Mouse (Mus musculus): ENCODE measurements at regions not wholly inside any gene's neighbourhood (a gene's known extent, or its start where the extent isn't known, plus 50 kb on each side); places are given as distances from the start of the nearest gene placed in this dataset.

DNA sequence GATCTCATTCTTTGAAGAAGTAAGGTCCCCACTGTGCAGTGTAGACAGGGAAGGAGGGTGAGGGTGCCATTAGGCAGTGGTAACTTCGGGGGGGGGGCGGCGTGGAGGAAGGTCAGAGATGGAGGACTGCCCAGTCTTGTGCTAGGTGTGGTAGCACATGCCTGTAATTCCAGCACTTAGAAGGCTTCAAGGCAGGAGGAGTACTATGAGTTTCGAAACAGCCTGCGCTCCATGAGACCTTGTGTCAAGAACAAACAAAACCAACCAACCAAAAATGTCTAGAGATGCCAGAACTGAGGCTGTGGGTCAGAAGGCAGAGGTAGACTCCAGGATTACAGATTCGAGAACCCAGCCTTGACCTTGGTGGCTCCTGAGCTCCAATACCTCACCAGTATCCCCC, 130.8 kb downstream of the Pja1 start:
- no peak for DNase-seq (ENCODE audit: low read depth)

DNA sequence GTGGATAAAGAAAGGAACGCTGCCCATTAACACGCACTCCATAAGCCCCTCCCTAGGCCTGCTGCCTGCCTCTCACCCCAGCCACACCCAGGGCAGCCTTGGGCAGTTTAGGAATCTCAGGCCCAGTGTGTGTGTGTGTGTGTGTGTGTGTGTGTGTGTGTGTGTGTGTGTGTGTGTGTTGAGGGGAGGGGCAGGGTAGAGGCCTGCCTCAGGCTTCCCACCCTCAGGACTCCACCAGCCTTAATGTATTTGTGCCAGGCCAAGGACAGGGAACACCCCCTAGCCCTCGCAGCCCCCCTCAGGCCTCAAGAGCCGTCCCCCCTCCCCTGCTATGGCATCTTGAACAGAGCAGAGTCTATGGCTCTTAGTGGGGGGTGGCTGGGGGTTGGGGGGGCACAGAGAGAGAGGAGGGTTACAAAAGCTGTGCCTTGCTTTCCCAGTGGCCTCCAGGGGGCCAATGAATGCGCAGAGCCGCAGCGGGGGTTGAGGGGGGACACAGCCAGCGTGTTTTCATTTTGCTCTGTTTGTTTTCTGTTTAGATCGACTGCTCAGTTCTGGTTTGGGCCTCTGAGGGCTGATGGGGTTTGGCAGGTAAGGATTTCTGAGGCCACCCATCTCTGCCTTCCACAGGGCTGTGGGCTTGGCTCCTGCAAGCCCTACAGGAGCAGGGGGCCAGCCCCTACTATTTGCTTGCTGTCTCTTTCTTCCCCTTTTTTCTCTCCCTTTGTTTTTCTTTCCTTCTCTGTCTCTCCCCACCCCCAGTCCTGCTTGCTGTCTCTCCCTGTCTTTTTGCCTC, 131.8 kb downstream of the Pja1 start:
- no peak for DNase-seq (ENCODE audit: low read depth)

DNA sequence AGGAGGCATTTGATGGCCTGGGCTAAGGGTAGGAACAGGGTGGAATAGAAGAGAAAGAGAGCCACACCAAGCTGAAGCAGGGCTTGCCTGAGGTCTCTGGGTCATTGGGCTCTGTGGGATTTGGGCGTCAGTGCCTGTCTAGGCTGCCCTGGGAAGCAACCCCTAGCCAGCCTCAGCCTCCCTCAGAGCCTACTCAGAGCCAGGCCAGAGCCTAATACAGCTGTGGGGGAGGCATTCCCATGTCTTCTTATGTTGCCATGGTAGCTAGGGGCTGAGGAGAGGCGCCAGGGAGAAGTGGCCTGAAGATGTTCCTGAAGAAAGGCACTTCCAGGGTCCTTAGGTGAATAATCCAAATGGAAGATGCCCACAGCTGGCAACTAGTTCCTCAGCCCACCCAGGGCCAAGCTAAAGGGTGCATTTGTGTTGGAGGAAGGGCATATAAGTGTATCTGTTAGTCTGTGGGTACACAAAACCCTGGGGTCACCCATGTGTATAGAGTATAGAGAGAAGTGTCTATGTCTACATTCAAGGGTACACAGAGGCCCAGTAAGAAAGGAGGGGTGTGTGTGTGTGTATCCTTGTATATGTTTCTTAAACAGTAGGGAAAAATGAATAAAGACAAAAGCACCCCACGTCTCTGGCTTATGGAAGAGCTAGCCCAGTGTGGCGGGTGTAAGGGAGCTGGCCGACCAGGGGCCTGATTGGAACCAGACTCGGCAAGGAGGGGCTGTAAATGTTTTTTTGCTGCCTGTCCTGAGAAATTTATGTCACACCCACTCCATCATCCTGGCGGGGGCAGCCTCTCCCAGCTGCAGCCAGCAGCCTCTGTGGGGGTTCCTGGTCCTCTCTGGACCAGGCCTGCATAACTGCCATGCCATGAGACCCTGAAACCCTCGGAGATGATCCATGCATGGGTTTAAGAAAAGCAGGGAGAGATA, 134.2 kb downstream of the Pja1 start:
- no peak for DNase-seq (ENCODE audit: low read depth)

DNA sequence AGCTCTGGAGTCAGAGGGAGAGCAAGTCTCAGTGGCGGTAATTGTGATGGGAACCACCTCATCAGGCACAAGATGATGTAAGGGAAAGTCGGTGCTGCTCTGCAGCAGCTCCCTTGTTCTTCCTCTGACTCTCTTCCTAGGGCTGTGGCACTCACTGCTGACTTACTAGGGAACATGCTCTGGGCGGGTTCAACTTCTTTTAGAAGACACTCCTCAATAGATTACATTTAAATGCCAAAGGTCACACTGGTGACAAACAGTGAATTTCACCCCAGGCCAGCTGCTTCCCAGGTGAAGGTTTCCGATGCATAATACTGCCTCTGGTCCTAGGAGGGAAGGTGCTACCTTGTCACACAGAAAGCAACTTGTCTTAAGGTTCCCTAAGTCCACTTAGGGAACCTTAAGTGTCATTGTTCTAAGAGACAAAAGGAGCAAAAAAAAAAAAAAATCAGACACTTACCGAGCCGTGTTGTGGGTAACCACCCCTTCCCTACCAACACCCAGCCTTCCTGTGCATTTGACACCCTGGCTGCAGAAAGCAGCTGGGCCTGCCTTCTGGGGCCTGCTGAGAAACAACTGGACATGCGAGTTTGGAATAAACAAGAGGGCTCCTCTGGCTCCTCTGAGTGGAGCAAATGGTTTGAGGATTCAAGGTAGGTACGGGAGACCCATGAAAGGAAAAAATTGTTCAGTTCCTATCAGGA, 135.0 kb downstream of the Pja1 start:
- no peak for DNase-seq (ENCODE audit: low read depth)

DNA sequence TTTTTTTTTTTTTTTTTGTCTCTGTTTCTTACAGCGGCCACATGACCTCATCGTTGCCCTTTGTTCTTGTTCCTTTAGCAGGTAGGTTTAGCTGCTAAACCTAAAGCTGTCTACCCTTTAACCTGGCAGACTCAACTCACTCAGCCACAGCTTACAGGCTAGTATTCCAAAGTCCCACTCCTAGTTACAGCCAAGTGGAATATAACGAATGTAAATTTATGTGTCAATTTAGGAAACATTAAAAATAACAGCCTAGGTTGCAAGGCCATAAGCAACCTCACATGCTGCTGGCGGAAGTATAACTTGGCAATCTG, 138.7 kb downstream of the Pja1 start:
- DNase-seq (ENCODE audit: low read depth) = no peak

DNA sequence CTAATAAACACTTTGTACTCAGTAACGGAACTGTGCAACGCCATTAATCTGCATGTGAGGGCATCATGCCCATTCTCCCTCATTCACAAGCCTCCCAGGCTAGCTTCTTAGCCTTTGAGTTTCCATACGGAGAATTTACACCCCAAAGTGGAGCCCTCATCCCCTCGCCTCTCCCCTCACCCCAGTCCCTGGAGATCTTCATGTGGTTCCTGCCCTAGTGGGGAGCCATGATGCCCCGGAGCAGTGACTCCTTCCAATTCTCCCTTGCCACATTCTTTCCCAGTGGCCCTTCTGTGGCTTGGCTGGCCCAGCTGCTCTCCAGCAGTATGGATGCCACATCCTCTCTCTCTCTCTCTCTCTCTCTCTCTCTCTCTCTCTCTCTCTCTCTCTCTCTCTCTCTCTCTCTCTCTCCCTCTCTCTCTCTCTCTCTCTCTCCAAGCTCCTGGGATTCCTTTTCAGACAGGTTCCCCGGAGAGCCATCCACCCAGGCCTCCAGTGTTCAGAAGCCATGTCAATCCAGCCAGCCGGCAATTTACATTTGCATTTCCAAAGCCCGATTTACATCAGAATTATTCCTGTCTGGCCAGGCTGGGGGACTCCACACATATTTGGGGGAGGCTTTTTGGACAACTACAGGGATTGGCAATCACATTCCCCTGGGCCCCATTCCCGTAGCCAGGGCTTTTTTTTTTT, 139.2 kb downstream of the Pja1 start:
- DNase-seq (ENCODE audit: low read depth) = no peak

DNA sequence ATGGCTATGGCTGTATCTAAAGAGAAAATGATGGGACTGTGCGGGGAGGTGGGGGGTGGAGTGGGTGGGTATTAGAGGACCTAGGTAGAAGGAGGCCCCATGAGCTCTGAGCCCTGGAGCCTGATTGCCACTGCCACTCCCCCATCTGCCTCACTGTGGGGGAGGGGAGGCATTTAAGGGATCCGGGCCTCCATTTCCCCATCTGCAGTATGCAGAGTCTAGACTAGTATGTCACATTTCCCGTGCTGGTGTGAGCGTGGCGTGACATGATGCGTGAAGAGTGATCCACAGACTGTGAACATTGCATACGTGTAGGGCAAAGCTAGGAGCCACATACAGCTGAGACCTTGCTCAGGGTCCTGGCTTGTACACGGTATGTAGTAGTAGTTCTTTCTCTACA, 140.7 kb downstream of the Pja1 start:
- DNase-seq (ENCODE audit: low read depth) = no peak

DNA sequence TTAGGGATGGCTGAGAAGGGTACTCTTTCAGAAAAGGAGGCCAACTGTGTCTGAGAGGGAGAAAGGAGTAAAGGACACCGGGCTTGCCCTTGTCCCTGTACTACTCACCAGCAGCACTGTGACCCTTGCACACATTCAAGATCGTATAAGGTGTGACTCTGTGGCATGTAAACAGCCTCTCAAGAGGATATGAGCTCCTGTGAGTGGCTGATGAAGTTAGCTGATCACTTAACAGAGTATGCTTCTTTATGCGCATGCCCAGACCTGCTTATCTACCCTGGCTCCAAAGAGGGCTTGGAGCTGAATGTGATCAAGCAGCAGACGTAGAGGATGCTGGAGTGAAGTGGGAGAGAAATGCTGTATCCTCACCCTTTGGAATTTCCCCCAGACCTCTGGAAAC, 142.5 kb downstream of the Pja1 start:
- no peak for DNase-seq (ENCODE audit: low read depth)

DNA sequence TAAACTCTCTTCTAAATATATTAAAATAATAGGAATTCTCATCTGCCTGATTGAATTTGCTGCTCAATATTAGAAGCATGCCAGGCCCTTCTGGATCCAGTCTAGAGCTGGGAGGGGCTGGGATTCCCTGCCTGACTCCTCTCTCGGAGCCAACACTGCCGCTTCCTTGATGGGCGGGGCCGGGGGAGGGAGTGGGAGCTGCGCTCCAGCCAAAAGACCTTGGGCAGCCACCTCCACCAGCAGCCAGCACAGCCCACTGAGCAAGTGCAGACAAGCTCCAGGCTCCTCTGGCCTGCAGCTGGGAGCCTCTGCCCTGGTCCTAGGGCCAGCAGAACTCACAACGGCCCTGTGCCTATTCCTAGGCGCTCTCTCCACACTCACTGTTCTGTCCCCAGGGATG, 144.9 kb downstream of the Pja1 start:
- peak; percentile 35 for DNase-seq (ENCODE audit: low read depth)

DNA sequence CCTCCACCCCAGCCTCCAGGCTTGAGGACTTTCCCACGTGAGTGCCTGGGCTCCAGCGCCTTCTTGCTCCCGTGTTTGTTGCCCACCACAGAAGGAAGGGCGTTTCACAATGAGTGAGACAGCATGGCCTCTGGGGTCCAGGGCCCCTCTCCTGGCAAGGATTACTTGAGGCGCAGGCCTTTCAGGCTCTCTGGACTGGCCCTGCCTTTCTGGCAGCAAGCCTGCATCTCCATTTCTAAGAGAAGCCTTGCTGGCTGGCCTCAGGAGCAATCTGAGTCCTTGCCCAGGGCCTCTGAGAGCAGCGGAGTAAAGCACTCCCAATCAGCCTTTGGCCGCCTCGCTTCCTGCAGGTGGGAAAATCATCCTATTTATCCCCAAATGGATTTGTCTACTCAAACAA, 145.6 kb downstream of the Pja1 start:
- peak; percentile 65 for DNase-seq (ENCODE audit: low read depth)

DNA sequence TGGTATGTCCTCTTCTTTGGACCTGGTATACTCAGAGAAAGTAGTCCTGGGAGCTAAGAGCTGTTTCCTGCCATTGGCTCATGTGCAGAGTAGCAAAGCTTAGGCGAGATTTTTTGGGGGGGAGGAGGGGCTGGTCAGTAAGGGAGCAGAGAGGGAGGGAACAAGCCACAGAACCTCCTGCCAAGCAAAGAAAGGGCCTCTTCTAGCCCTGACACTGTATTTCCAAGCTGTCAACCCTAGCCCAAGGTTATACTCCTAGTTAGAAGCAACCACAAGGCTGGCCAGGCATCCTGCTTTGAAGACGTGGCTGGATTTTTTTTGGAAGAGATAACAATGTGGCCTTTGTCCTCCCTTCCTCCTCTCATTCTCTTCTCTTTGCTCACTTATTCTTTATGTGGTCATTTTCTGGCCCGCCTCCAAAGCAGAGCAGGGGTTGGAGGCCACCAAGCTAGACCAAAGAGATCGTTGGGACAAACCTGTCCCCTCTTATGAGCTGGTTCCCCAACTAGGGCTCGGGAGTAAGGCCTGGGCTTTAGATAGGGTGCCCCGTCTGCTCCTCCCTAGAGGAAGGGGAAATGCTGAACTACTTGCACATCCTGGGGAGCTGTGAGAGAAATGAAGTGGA, 146.4 kb downstream of the Pja1 start:
- peak; percentile 68 for DNase-seq (ENCODE audit: low read depth)

DNA sequence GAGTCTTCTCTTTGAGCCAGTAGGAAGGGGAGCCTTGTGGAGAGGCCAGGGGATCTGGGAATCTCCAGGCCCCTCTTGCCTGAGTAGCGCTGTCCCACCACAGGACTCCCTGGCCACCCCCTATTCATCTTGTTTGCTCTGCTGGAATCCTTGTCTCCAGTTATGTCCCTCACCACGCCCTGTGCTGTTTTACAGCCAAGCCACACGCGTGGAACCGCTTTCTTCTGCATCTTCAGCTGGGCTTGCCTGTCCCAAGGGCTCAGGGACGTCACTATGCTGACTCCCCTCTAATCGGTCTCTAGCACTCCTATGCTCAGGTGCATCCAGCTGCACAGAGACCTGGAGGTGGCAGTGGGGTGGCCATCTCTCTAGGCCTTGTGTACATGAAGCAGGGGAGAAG, 151.3 kb downstream of the Pja1 start:
- no peak for DNase-seq (ENCODE audit: low read depth)

DNA sequence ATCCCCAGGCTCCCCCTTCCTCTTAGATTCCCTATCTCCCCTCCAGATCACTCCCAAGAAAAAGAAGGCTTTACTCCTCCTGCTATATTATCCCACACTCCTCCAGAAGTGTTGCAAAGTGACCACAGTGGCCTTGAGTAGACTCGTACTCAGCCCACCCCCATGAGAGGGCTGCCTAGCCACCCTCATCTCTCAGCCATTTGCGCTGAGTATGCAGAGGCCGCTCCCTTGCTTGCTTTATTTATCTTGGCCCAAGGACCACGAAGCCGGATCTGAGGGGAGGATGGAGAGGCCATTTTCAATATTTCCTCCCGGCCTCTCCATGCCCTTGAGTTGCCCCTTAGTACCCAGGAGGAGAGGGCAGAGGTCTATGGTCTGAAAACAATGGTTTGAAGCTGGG, 151.9 kb downstream of the Pja1 start:
- DNase-seq (ENCODE audit: low read depth) = no peak

DNA sequence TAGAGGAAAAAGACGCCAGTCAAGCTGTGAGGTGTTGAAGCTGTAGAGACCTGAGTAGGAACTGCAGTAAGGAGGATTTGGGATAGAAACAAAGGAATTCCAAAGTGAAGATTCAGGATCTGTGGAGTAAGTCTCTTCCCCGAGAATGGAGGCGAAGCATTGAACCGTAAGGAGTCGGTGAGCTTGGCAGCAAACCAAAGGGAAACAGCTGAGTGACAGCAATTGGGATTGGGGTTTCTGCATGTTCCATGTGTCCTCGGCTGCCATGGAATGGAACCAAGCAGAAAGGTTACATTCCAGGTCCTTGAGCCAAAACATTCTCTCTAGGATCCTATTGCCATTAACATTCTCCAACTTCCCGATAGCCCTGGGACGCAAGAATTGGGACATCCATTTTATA, 152.9 kb downstream of the Pja1 start:
- no peak for DNase-seq (ENCODE audit: low read depth)

DNA sequence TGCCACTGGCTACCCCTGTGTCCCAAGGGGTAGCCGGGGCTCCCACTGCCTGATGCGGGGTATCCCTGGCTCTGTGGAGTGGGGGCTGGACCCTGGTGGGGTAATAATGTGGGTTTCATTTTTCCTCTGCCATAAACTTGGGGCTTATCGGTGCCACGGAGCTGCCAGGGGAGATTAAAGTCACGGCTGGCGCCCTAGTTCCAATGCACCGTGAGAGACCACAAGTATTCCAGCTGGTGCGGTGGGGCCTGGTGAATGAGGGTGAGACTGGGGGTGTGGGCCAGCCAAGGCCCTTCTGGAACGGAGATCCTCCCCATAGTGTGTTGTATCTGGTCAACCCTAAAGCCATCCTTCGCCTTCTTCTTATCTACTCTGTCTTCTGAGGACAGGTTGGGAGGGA, 153.3 kb downstream of the Pja1 start:
- DNase-seq (ENCODE audit: low read depth) = no peak

DNA sequence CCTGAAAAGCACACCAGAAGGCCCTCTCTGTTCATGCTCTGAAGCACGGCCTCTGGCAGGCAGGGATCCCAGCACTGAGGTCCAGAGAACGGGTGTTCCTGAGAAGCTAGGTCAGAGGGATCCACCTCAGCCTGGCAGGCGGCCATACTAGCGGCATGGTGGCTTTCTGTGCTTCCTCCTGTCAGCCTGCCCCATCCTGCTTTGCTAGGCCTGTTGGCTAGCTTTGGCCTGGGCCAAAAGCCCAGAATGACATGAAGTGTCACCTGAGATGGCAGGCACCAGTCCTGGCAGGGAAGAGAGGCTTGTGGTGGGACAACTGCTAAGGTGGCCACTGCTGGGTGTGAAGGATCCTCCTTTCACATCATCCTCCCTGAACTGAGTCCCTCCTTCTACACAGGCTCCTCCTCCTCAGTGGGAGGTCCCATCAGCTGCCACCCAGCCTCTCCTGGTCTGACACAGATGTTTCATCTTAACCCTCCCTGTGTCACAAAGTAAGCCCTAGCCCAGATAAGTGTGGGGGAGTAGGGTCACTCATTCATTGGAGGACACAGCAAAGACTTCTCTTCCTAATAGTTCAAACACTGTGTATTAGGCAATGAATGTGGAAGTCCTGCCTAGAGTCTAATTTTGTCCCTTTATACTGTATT, 154.5 kb downstream of the Pja1 start:
- no peak for DNase-seq (ENCODE audit: low read depth)

DNA sequence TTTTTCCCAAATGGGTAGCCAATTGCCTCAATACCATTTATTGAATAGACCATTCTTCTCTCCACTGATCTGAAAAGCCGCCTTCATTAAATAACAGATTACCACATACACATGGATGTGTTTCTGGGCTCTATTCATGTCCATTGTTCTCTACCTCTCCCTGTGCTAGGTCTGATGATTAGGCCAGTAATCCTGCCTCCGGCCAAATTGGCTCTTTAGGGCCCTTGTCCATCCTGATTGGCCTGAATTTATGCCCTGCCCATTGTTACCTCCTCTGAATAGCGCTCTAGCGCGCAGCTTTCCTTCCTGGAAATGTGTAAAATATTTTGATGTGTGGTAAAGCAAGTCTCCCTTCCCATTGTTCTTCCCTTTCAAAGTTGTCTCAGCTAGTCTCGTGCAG, 163.2 kb downstream of the Efnb1 start:
- no peak for DNase-seq (ENCODE audit: low read depth)

DNA sequence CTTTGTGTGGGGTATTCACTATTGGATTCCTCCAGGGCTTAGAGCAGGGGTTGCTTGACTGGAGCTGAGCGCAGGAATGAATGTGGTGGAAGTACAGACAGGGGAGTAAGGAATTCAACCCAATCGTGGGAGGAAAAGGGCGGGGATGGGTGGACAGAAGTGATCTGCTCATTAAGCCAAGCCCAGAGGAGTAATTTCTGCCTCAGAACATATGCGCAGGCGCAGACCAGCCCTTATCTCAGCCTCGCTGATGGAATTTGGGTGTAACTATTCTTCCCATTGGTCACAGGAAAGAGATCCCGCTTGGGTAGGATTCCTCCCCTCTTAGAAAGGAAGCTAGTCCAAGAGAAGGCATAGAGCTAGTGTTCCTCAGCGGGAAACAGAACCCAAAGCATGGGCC, 158.8 kb downstream of the Efnb1 start:
- no peak for DNase-seq (ENCODE audit: low read depth)

DNA sequence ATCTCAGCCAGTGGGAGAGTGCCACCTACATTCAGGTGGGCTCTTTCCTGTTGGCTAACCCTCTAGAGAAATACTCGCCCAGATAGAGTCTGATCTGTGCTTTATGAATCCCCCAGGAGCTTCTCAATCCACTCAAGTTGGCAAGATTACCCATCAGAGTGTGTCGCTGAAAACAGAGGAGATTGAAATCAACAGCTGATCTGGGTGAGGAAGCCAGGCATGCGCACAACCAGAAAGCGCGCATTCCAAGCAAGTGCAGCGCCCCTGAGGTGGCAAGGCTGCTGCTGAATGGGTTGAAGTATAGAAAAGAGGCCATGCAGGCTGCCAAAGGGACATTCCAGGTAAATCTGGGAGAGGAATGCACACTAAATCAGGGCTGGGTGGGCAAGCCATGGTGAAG, 158.0 kb downstream of the Efnb1 start:
- no peak for DNase-seq (ENCODE audit: low read depth)

DNA sequence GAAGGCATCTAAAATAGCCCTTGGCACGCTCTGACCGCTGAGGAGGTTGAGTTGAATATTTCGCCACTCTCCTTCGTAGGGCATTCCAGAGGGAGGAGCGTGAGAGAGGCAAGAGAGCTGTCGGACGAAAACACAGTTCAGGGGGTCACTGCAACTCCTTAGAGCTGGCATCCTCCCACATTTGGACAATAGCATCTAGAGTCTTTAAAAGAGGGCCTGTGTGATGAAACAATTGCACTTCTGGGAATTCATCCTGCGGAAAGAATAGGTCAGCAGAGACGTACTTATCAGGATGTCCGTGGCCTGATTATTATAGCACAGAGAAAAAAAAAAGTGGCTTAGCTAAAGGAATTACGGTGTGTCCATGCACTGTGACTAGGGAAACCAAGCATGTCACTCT, 156.8 kb downstream of the Efnb1 start:
- no peak for DNase-seq (ENCODE audit: low read depth)

DNA sequence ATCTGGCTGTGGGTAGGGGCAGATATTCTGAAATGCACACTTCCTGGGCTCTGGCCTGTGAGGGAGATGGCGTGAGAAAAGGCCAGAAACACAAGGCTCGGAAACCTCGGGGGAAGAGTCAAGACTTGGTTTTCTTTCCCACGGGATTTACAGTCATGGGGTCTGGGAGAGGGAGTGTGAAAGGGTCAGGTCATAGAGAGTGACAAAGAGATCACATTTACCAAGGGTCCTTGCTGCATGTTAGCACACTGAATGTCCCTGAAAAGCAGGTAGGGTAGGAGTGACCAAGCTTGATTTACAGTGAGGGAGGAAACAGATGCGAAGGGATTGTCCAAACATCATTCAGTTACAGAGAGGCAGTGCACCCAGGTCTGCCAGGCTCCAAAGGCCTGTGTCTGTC, 156.0 kb downstream of the Efnb1 start:
- no peak for DNase-seq (ENCODE audit: low read depth)

Measured in fibroblast of lung, adult 2 months (primary cell).